Mouse (Mus musculus) fat pad, adult 2 months (tissue): ENCODE results near the gene Rtn4r.
"Not testable (repeated sequence)": the region's sequence is repeated elsewhere in the genome, so short reads cannot be mapped to it uniquely, and the experiment has no call there.

Experiments used
- DNase-seq: peaks from one replicate; pipeline ENCODE4 v3.0.0-alpha.2; 2011; ENCODE audit warnings: low read depth, low spot score; ENCODE audit errors: extremely low read depth

Gene Rtn4r

GRCm38 (mm10) chr16:18187221-18187620, 59.8 kb downstream of the Rtn4r start:
- DNase-seq = no peak

- no peak for DNase-seq
Measured at GRCm38 (mm10) chr16:18191006-18191405, 63.6 kb downstream of the Rtn4r start.

- no peak for DNase-seq
Measured at GRCm38 (mm10) chr16:18194208-18194985, 67.0 kb downstream of the Rtn4r start.

GRCm38 (mm10) chr16:18195068-18195467, 67.6 kb downstream of the Rtn4r start:
- no peak for DNase-seq

- DNase-seq = not testable (repeated sequence)
Measured at GRCm38 (mm10) chr16:18195561-18195960, 68.1 kb downstream of the Rtn4r start.

- no peak for DNase-seq
Measured at GRCm38 (mm10) chr16:18197881-18198280, 70.4 kb downstream of the Rtn4r start.

GRCm38 (mm10) chr16:18198365-18199098, 71.1 kb downstream of the Rtn4r start:
- no peak for DNase-seq

- DNase-seq = no peak
Measured at GRCm38 (mm10) chr16:18200062-18200461, 72.6 kb downstream of the Rtn4r start.

GRCm38 (mm10) chr16:18201620-18202019, 74.2 kb downstream of the Rtn4r start:
- DNase-seq = no peak
